Mouse (Mus musculus) lung, embryonic 15.5 days (tissue): ENCODE measurements around the gene Vwa8. TPM values are rescaled to one million over a fixed set of nuclear protein-coding genes. Genes with fewer than 3 reads are reported as not detected.

ENCODE experiments used
- ATAC-seq: fragments of 200-750 bp; cut with Nextera tagmentation; 2 replicates; pipeline ENCODE4 v1.8.0; 2017; ENCODE audit warnings: moderate number of reproducible peaks, borderline replicate concordance; ENCODE audit not compliant: low FRiP score, low TSS enrichment; ENCODE audit errors: extremely low read depth
- H3K27ac ChIP-seq: fragments of 300-500 bp; sonication (generic); 2 replicates; pipeline ENCODE4 v1.5.1; 2015; ENCODE audit warnings: moderate library complexity, mild to moderate bottlenecking, inconsistent platforms
- H3K27me3 ChIP-seq: fragments of 300-500 bp; sonication (generic); 2 replicates; pipeline ENCODE4 v1.6.1; 2015; ENCODE audit warnings: inconsistent platforms
- H3K36me3 ChIP-seq: fragments of 300-500 bp; sonication (generic); 2 replicates; pipeline ENCODE4 v1.6.1; 2015; ENCODE audit warnings: inconsistent platforms
- H3K4me1 ChIP-seq: fragments of 300-500 bp; sonication (generic); 2 replicates; pipeline ENCODE4 v1.6.1; 2015; ENCODE audit warnings: inconsistent platforms
- H3K4me2 ChIP-seq: fragments of 300-500 bp; sonication (generic); 2 replicates; pipeline ENCODE4 v1.6.1; 2015; ENCODE audit warnings: inconsistent platforms, mild to moderate bottlenecking, moderate library complexity
- H3K4me3 ChIP-seq: fragments of 300-500 bp; sonication (generic); 2 replicates; pipeline ENCODE4 v1.5.1; 2015; ENCODE audit warnings: mild to moderate bottlenecking, inconsistent platforms
- H3K9ac ChIP-seq: fragments of 300-500 bp; sonication (generic); 2 replicates; pipeline ENCODE4 v1.6.1; 2015; ENCODE audit warnings: inconsistent platforms
- H3K9me3 ChIP-seq: fragments of 300-500 bp; sonication (generic); 2 replicates; pipeline ENCODE4 v1.6.1; 2016; ENCODE audit warnings: inconsistent platforms
- WGBS: fragments of 180-500 bp; shearing (Covaris S2); methylation state at CpG from one replicate; pipeline ENCODE4 v1.1.7; 2015; 5-methylcytosine and 5-hydroxymethylcytosine counted together
- polyA plus RNA-seq: library from polyadenylated mRNA; unstranded; fragments of >200 nt; fragmentation: Nextera tagmentation; extraction: Ambion mirVana; gene quantifications from 2 replicates; pipeline ENCODE4 v1.2.1, GENCODE M21; 2015

Gene Vwa8
- polyA plus RNA-seq, 1 experiment from 2014 or later, result 10.3 TPM

DNA sequence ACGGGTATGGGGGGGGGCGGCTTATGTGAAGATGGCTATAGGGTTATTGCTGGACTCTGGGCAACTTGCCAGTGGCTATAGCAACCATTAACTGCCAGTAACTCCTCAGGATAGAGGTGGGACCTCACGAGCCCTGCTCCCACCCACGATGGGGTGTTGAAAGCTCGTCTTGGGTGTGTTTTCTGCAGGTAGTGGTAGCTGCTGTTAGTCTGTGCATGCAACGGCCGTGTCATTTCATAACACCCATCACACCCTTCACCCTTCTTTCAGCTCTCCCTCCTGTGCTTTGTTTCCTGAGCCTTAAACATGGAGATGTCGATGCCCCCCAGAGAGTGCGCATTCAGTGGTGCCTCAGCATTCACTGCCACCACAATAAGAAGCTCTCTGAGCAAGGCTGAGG, 329.4 kb downstream of the Vwa8 start:
- H3K4me3 ChIP-seq, result no peak overlapping the region
- peaks cover 21% of the 10 kb centered on the region for H3K4me1 ChIP-seq
- no peaks in the 10 kb centered on the region for H3K9me3 ChIP-seq
- no peak for ATAC-seq
- H3K27ac ChIP-seq, result no peak overlapping the region
- H3K27me3 ChIP-seq, result no peaks in the 10 kb centered on the region
- no peaks in the 10 kb centered on the region for H3K36me3 ChIP-seq
- 80% methylated on average over 9 of the region's 9 CpGs for WGBS
- H3K4me2 ChIP-seq, result no peak overlapping the region
- H3K9ac ChIP-seq, result no peak overlapping the region

DNA sequence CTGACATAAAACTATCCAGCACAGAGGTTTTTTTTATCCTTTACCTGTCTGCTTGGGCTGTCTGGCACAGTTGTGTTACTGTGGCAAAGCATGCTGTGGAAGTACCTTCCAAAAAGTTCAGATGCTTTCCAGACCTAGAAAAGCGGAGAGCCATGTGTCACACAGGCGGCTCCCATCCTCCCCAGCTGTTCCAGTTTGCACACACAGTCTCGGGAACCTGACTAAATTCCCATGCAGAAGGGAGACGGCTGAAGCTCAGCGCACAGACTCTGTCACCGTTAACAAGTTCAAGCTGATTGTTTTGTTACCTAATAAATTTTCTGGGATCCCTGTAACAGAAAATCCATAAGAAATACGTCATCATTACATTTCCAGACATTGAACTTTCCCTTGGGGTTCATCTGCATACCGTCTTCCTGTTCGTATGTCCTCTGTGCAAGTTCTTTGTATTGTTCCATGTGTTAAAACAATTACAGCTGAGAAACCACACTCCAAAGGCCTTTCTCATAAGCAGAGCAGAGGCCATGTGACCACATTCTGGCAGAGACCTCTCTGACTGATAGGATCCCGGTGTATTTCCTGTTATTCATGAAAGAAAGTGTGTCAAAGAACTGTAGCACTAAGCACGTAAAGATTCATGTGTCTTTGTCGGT, 331.4 kb downstream of the Vwa8 start:
- Histone ChIP-seq H3K4me3 (no peak overlapping the region), H3K4me2 (no peak overlapping the region), H3K27me3 (no peaks in the 10 kb centered on the region), H3K36me3 (no peaks in the 10 kb centered on the region), H3K9me3 (no peaks in the 10 kb centered on the region), H3K27ac (peak overlapping the region; percentile 61), H3K9ac (no peak overlapping the region), H3K4me1 (peaks cover 21% of the 10 kb centered on the region)
- ATAC-seq, result peak; percentile 27; the same call in 1 of the 2 replicates
- 47% methylated on average over 12 of the region's 12 CpGs for WGBS

DNA sequence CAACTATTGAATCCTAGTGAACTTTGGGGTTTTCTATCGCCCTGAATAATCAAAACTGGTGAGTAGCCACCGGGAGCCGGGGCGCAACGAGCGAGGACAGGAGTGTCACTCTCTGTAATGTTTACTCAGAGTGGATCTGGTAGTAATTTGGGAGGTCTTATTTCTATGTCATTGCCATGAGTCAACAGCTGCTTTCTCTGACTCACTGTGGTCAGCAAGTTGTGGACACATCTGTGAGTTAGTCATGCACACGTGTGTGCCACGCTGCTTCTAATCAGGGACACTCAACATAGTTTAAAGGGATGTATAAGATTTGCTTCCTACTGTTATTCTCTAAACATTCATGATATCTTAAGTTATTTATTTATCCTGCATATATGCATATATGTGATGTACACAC, 332.9 kb downstream of the Vwa8 start:
- H3K4me1 ChIP-seq, result peaks cover 21% of the 10 kb centered on the region
- ATAC-seq, result no peak
- no peak overlapping the region for H3K4me2 ChIP-seq
- no peaks in the 10 kb centered on the region for H3K27me3 ChIP-seq
- WGBS, result 87% methylated on average over 8 of the region's 8 CpGs
- no peak overlapping the region for H3K4me3 ChIP-seq
- H3K27ac ChIP-seq, result no peak overlapping the region
- no peaks in the 10 kb centered on the region for H3K9me3 ChIP-seq
- no peak overlapping the region for H3K9ac ChIP-seq
- no peaks in the 10 kb centered on the region for H3K36me3 ChIP-seq

DNA sequence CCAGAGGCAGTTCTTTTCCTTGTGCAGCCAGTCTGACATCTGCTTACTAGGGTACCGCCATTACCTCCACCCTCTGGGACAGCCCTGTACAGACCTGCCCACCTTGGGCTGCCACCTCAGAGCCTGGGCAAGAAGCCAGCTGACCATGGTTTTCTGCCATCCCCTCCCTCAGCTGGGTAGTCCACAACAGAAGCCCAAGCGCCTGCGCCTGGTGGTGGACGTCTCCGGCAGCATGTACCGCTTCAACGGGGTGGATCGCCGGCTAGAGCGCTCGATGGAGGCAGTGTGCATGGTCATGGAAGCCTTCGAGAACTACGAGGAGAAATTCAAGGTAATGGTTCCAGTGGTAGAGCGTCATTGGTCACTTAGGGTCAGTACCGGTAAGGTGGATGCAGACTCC, 333.9 kb downstream of the Vwa8 start:
- Histone ChIP-seq H3K4me1 (peaks cover 20% of the 10 kb centered on the region), H3K27me3 (no peaks in the 10 kb centered on the region), H3K9ac (no peak overlapping the region), H3K9me3 (no peaks in the 10 kb centered on the region), H3K27ac (peak overlapping the region; percentile 10; the same call in 1 of the 2 replicates), H3K36me3 (no peaks in the 10 kb centered on the region), H3K4me2 (no peak overlapping the region), H3K4me3 (no peak overlapping the region)
- no peak for ATAC-seq
- 93% methylated on average over 15 of the region's 15 CpGs for WGBS

DNA sequence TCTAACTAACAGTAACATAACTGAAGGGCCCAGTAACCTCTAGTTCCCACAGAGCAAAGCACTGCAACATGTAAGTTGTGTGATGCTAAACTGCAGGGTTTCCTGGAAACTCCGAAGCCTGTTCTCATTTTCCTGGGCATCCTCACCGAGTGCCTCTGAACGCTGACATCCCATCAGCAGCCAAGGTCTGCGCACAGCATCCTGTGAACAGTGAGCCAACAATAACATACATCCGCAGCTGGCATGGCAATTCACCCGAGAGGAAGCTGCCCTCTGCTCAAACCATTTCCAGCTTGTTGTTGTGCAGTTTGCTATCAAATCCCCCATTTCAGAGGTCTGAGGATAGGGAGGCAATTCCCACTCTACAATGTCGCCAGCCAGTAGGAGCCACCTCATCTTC, 334.4 kb downstream of the Vwa8 start:
- H3K36me3 ChIP-seq, result no peaks in the 10 kb centered on the region
- H3K27ac ChIP-seq, result peak overlapping the region; percentile 35
- H3K9ac ChIP-seq, result no peak overlapping the region
- WGBS, result 77% methylated on average over 7 of the region's 7 CpGs
- H3K9me3 ChIP-seq, result no peaks in the 10 kb centered on the region
- no peaks in the 10 kb centered on the region for H3K27me3 ChIP-seq
- no peak overlapping the region for H3K4me2 ChIP-seq
- H3K4me3 ChIP-seq, result no peak overlapping the region
- no peak for ATAC-seq
- peaks cover 15% of the 10 kb centered on the region for H3K4me1 ChIP-seq

DNA sequence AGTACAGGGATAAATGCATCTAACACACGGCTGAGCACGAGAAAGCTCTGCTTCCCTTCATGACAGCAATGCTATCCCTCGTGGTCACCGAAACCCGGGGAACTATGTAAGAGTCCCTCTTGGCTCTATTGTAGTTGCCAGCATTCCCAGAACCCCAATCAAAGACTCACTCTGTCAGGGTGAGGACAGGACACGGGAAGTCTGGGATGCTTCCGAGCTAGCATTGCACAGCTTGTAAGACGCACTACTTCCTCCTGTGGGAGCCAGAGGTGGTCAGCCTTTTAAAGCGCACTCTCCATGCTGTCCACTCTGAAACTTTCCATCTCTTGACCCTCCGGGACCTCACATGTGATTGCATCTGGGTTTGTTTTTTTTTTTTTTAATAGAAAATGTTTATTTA, 335.2 kb downstream of the Vwa8 start:
- H3K27me3 ChIP-seq, result no peaks in the 10 kb centered on the region
- H3K4me2 ChIP-seq, result no peak overlapping the region
- 0 out of 2 replicates have a peak overlapping the region, but pooled peaks have one; percentile 35 for H3K27ac ChIP-seq
- H3K9me3 ChIP-seq, result no peaks in the 10 kb centered on the region
- H3K9ac ChIP-seq, result no peak overlapping the region
- WGBS, result 80% methylated on average over 10 of the region's 10 CpGs
- no peak for ATAC-seq
- H3K4me3 ChIP-seq, result no peak overlapping the region
- no peaks in the 10 kb centered on the region for H3K36me3 ChIP-seq
- peaks cover 14% of the 10 kb centered on the region for H3K4me1 ChIP-seq

DNA sequence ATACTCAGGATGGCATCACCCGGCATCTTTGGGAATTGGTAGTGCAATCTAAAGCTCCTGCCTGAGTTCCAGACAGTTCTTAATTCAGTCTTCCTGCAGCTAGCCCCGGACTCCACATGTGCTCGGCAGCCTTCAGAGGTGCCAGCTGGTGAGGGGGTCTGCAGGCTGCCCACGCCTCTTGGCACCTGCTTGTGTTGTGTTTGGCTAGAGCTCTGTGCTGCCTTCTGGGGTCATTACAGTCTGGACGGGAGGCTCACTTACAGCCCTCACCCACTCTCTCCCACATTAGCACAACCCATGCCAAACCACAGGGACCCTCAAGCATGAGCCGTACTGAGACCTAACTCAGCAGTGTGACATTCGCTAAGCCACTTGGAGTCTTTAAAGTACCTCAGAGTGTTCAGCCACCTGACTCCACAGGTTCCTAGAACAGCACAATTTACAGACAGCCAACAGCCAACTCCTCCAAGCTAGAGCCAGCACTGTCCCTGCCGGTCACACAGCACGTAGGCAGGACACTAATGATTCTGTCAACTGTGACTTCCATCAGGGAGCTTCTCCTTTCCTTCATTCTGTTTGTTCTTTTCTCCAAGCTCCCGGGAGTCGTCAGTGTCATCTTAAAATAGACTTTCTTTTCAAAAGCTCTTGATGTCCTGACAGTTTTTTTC, 336.3 kb downstream of the Vwa8 start:
- Histone ChIP-seq H3K9me3 (no peaks in the 10 kb centered on the region), H3K9ac (no peak overlapping the region), H3K4me1 (peaks cover 7% of the 10 kb centered on the region; the same call in 1 of the 2 replicates), H3K27ac (no peak overlapping the region), H3K27me3 (no peaks in the 10 kb centered on the region), H3K4me3 (no peak overlapping the region), H3K36me3 (no peaks in the 10 kb centered on the region), H3K4me2 (no peak overlapping the region)
- no peak for ATAC-seq
- WGBS, result 65% methylated on average over 11 of the region's 11 CpGs

DNA sequence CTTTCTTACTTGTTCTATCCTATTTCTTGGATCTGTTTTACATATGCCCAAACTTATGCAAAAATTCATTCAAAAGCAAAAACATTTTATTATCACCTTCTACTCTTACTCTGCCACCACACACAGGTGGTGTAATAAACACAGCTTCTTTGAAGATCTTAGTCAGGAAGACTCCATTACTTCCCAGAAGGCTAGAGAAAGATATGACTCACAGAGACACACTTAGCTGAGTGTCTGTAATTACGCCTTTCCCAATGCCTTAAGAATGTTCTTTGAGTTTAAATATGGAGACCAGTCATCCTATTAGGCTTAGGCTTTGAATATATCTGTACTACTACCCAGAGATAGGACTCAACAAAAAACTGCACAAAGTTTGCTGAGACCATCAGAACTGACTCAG, 338.1 kb downstream of the Vwa8 start:
- Histone ChIP-seq H3K4me2 (no peak overlapping the region), H3K4me1 (peaks cover 7% of the 10 kb centered on the region; the same call in 1 of the 2 replicates), H3K27me3 (no peaks in the 10 kb centered on the region), H3K27ac (no peak overlapping the region), H3K9me3 (no peaks in the 10 kb centered on the region), H3K4me3 (no peak overlapping the region), H3K9ac (no peak overlapping the region), H3K36me3 (no peaks in the 10 kb centered on the region)
- ATAC-seq, result no peak
- WGBS, result 91% methylated on average over 1 of the region's 1 CpGs

DNA sequence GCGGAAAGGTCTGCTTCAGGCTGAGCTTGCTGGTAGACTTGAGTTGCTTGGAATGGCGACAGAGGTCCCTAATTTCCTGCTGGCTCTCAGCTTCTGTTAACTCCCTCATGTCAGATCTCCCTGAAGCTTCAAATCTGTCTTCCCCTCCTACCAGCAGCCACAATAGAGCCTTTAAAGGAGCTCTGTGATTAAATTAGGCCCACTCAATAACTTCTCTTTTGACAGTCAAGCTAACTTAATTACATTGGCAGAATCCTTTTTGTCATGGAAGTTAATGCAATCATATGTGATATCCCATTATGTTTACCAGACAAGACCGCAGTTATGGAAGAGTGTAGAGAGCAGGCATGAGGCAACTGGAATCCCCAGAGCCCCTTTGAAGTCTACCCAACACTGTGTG, 347.9 kb downstream of the Vwa8 start:
- no peaks in the 10 kb centered on the region for H3K9me3 ChIP-seq
- no peaks in the 10 kb centered on the region for H3K27me3 ChIP-seq
- H3K4me3 ChIP-seq, result no peak overlapping the region
- no peak for ATAC-seq
- H3K4me1 ChIP-seq, result no peaks in the 10 kb centered on the region
- no peak overlapping the region for H3K27ac ChIP-seq
- 73% methylated on average over 3 of the region's 3 CpGs for WGBS
- H3K9ac ChIP-seq, result no peak overlapping the region
- no peak overlapping the region for H3K4me2 ChIP-seq
- H3K36me3 ChIP-seq, result no peaks in the 10 kb centered on the region

DNA sequence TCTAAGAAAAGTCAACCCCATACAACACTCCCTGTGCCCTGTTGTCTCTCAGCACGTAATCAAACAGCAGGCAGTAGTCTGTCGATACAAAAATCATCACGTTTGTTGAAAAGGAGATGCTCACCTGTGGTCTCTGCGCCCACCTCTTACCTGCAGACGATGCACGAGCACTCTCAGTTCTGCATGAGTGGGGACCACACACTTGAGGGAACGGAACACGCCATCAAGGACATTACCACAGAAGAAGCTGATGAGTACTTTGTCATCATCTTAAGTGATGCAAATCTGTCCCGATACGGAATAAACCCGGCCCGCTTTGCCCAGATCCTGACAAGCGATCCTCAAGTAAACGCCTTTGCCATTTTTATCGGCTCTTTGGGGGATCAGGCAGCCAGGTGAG, 349.2 kb downstream of the Vwa8 start:
- Histone ChIP-seq H3K9ac (no peak overlapping the region), H3K4me1 (no peaks in the 10 kb centered on the region), H3K4me3 (no peak overlapping the region), H3K9me3 (no peaks in the 10 kb centered on the region), H3K36me3 (no peaks in the 10 kb centered on the region), H3K4me2 (no peak overlapping the region), H3K27ac (no peak overlapping the region), H3K27me3 (no peaks in the 10 kb centered on the region)
- no peak for ATAC-seq
- 91% methylated on average over 15 of the region's 15 CpGs for WGBS

DNA sequence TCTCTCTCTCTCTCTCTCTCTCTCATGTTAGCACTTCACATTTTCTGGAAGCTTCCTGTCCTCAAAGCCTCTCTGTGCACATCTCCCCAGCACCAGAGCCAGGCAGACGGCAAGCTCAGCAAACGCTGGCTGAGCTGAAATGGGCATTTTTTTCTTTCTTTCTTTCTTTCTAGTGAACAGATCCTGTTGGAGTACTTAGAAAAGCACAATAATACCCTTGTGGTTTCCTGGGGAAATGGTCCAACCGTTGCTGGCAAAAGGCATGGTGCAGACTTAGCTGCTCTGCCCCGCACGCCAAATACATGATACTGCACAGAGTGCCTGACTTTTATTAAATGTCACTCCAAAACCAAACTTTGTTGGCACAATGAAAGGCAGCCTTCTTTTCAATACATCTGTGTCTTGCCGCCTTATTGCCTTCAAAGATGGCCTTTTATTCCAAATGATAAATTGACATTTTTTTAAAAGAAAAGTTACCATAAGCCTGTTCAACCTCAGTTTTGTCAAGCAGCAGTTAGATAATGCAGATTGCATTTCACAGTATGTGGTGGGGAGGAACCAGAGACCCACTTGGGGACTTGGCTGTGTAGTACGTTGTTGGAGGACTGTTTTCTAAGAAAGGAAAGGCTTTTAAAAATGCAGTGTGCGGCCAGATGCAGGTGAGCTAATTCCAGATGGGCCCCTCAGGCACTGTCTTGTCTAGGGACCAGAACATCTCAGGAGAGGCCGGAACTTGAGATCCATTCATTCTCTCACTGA, 351.5 kb downstream of the Vwa8 start:
- Histone ChIP-seq H3K4me1 (peaks cover 5% of the 10 kb centered on the region; the same call in 1 of the 2 replicates), H3K9ac (no peak overlapping the region), H3K36me3 (no peaks in the 10 kb centered on the region), H3K4me2 (no peak overlapping the region), H3K27ac (no peak overlapping the region), H3K9me3 (no peaks in the 10 kb centered on the region), H3K4me3 (no peak overlapping the region), H3K27me3 (no peaks in the 10 kb centered on the region)
- WGBS, result 70% methylated on average over 9 of the region's 9 CpGs
- no peak for ATAC-seq

DNA sequence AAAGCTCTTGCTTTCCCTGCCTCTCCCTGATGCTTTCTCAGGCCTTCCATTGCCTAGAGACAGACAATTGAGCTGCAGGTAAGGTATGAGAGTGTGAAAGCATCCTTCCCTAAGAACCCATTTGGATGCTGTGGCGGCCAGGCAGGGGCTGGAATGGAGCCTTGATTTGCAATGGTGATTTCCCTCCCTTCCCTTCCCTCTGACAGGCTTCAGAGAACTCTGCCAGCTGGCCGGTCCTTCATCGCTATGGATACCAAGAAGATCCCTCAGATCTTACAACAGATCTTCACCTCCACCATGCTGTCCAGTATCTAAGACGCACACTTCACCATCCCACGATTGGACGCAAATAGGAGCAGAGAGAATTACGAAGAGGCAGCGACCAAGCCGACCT, 352.0 kb downstream of the Vwa8 start:
- no peaks in the 10 kb centered on the region for H3K27me3 ChIP-seq
- no peak for ATAC-seq
- no peak overlapping the region for H3K27ac ChIP-seq
- WGBS, result 87% methylated on average over 9 of the region's 9 CpGs
- no peaks in the 10 kb centered on the region for H3K9me3 ChIP-seq
- no peak overlapping the region for H3K4me2 ChIP-seq
- no peak overlapping the region for H3K9ac ChIP-seq
- H3K36me3 ChIP-seq, result no peaks in the 10 kb centered on the region
- no peak overlapping the region for H3K4me3 ChIP-seq
- H3K4me1 ChIP-seq, result peaks cover 5% of the 10 kb centered on the region; the same call in 1 of the 2 replicates
